16 mouse cellular contexts compared by ENCODE assay signal in genomic region chr10:53725301-53725700, GRCm38 (mm10).
"Had no signal": no experiment of that assay in that cellular context is flagged by ENCODE, and none has a peak within 500 bp of the region (broad histone marks: within the 10 kb centered on the region; RNA-seq: fewer than 3 reads in every experiment).

No protein-coding gene starts in this region.

- H3K36me3 ChIP-seq: neural tube, embryonic 12.5 days; neural tube, embryonic 13.5 days; neural tube, embryonic 15.5 days; stomach, embryonic 15.5 days had no signal

- H3K9ac ChIP-seq: neural tube, embryonic 12.5 days; neural tube, embryonic 13.5 days; neural tube, embryonic 15.5 days; stomach, embryonic 15.5 days had no signal

- H3K27ac ChIP-seq: neural tube, embryonic 12.5 days; neural tube, embryonic 13.5 days; neural tube, embryonic 15.5 days; stomach, embryonic 15.5 days; stomach, postnatal 0 days had no signal

- H3K4me2 ChIP-seq: neural tube, embryonic 12.5 days; neural tube, embryonic 13.5 days; neural tube, embryonic 15.5 days; stomach, embryonic 15.5 days had no signal

- H3K4me1 ChIP-seq: neural tube, embryonic 12.5 days; neural tube, embryonic 15.5 days; stomach, embryonic 15.5 days had no signal

- H3K27me3 ChIP-seq: neural tube, embryonic 12.5 days; neural tube, embryonic 13.5 days; neural tube, embryonic 15.5 days; stomach, embryonic 15.5 days had no signal

- DNase-seq: right cerebral cortex, adult 18-20 months; right cerebral cortex, postnatal 14 days; right cerebral cortex, postnatal 25 days; right cerebral cortex, postnatal 4 days; spleen, adult 18-20 months; thymus, adult 18-20 months; thymus, adult 2 months; thymus, postnatal 14 days; thymus, postnatal 25 days; thymus, postnatal 36 days; thymus, postnatal 4 days had no signal

- H3K9me3 ChIP-seq: neural tube, embryonic 12.5 days; neural tube, embryonic 13.5 days; neural tube, embryonic 15.5 days; stomach, embryonic 15.5 days had no signal

- H3K4me3 ChIP-seq: neural tube, embryonic 12.5 days; neural tube, embryonic 13.5 days; neural tube, embryonic 15.5 days; stomach, embryonic 15.5 days had no signal
